Mouse (Mus musculus): Measurements from ENCODE around the gene Spryd4.
"Not testable (repeated sequence)": the region's sequence is repeated elsewhere in the genome, so short reads cannot be mapped to it uniquely, and the experiment has no call there.

Spryd4 gene

DNA sequence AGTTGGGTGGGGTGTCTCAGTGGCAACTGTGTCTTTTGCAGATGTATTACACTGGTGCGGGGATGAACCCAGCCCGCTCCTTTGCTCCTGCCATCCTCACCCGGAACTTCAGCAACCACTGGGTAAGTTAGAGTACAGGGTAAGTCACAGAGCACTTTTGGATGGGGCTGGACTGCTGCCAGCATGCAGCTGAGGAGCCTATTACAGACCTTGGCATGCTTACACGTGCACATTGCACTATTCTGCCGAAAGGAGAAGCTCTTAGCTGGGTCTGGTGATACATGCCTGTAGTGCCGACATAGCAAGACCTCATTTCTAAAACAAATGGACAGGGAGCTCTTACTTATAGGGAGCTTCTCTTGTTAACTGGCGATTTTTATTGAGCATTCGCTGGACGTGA, 16.0 kb upstream of the Spryd4 start:
- in situ Hi-C loops (cut with MboI; ENCODE audit: low sequenced_read_pairs): no loop called here

DNA sequence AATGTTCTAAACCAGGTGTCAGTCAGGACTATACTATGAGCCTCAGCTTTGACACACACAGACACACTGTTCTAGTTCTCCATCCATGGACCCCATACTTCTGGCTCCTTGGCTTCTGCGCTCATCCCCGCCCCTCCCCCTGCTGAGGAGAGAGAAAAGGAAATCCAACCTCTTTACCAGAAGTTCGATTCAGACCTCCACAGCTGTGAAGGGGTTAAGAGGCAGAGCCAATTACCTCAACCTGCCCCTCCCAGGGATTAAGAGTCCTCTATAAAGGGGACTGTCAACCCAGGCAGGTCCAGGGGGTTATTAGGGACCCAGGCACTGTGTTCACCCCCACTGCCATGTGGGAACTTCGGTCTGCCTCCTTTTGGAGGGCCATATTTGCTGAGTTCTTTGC, 13.9 kb upstream of the Spryd4 start, which contains the start of gene Mip:
Gene Mip, plus strand, starts transcription at position 301 of the 400 bp plus-strand sequence.
- in situ Hi-C loops (cut with MboI; ENCODE audit: low sequenced_read_pairs): no loop called here

DNA sequence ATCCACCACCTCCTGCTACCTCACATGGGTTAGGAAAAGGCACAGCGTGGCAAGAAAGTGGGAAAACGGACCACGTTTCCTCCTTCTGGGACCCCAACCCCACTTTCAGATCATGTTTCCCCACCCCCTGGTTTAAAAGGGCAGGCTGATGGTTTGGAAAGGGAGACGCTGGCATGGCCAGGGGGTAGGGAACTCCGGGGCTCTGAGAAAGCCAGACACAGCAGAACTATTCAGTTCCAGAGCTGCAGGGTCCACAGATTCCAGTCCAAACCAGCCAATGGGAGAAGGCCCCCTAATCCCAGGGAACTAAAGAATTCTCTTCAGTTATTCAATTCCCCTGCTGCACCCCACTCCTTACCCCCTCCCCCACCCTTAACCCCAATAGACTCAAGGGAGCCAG, 13.5 kb upstream of the Spryd4 start:
- in situ Hi-C loops (cut with MboI; ENCODE audit: low sequenced_read_pairs): no loop called here

DNA sequence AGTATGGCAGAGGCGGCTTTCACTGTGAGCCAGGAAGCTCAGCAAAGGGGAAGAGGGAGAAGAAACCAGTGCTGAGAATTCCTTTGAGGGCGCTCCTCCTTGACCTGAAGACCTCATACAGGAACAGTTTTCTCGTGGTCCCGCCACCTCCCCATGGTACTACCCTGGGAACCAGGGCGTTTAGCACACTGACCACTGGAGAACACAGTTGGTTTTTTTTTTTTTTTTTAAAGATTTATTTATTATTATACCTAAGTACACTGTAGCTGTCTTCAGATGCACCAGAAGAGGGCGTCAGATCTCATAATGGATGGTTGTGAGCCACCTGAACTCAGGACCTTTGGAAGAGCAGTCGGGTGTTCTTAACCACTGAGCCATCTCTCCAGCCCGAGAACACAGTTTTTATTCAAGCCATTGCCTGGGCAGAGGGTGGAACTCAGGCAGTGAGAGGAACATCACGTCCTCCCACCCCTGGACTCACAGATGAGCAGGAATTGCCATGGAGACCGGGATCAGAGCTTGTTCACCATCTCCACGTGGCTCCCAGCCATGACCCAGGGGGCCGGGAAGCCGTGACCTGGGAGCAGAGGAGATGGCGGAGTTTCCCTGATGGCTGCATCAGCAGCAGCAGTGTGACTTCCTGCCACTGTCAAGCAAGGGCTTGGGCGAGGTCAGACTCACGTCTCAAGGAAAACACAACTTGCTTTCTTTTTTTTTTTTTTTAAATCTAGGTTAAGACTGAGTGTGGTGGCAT, 10.1 kb upstream of the Spryd4 start:
- in situ Hi-C loops (cut with MboI; ENCODE audit: low sequenced_read_pairs): no loop called here

DNA sequence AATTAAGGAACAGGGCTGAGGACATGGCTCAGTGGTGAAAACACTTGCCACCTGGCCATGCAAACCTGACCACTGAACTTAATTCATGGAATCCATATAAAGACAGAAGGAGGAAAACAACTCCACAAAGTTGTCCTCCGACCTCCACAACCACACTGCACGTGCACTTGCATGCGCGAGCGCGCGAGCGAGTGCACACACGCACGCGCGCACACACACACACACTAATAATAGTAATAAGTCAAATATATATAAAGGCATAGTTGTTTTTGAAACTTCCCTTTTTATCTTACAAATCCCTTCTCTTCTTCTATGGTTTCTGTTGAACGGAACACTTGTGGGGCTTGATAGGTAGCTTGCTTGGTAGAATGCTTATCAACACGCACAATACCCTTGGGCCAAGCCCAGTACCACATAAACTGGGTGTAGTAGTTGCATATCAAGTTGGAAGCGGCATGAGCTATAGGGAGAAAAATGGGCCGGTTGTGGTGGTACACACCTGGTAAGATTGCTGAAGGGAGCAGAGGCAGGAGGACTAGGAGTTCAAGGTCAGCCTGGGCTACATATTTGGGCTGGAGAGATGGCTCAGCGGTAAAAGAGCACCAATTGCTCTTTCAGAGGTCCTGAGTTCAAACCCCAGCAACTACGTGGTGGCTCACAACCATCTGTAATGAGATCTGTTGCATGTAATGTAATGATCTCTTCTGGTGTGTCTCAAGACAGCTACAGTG, 6.9 kb upstream of the Spryd4 start:
- in situ Hi-C loops (cut with MboI; ENCODE audit: low sequenced_read_pairs): no loop called here

DNA sequence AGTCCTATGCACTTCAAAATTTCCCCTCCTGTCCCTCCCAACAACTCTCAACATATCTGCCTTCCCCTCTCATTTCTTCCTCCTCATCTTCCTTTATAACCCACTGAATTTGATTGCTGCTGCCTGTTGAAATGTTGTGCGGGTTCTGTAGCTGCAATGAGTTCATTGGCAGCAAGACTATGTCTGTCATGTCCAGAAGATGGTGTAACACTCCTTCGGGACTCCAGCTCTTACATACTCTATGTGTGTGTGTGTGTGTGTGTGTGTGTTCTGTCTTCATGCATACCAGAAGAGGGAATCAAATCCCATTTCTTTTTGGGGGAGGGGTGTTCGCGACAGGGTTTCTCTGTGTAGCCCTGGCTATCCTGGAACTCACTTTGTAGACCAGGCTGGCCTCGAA, 3.4 kb upstream of the Spryd4 start:
- in situ Hi-C loops (cut with MboI; ENCODE audit: low sequenced_read_pairs): no loop called here

DNA sequence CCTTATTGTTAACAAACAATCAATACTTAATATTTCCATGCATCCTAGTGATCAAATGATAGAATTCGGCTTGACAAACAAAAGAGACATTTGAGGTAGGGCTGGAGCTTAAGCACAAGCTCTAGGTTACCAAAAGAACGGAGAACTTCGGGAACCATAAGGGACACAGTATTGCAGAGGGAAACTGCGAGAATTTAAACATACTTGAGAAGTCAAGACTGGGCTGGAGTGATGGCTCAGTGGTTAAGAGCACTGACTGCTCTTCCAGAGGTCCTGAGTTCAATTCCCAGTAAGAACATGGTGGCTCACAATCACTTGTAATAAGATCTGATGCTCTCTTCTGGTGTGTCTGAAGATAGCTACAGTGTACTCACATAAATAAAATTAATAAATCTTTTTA, 2.5 kb upstream of the Spryd4 start:
- in situ Hi-C loops (cut with MboI; ENCODE audit: low sequenced_read_pairs): not testable (repeated sequence)

DNA sequence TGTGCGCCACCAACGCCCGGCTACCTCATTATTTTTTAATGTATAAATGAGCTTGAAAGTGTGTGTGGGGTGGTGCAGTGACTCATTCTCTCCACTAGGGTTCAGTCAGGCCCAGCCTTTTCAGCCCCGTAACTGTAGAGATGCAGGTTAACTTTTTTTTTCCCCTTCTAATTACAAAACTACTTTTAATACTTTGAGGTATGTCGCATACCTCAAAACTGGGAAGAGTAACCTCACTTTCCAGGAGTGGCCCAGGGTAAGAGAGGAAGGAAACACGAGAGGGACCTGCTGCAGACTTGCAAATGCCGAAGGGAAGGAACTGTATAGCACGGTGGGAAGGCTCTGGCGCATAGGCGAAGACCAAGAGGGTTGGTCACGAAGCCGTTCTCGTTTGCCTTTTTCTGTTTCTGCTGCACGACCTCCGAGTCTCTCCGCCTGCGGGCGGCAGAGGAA, 1.3 kb upstream of the Spryd4 start:
- in situ Hi-C loops (cut with MboI; ENCODE audit: low sequenced_read_pairs): no loop called here

DNA sequence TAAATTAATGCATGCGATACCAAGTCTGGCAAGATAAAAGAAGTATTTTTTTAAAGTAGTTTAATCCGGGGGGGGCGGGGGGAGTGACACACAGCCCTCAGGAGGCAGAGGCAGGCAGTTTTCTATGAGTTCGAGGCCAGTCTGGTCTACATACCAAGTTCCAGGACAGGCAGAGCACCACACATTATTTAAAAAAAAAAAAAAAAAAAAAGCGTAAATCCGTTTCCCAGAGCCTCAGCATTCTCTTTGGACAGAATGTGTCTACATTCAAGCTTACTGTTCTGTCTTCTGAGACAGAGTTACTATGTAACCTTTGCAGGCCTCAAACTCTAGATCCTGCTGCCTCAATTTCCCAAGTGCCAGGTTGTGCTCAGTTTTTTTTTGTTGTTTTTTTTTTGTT, 541 bp upstream of the Spryd4 start:
- in situ Hi-C loops (cut with MboI; ENCODE audit: low sequenced_read_pairs): no loop called here

DNA sequence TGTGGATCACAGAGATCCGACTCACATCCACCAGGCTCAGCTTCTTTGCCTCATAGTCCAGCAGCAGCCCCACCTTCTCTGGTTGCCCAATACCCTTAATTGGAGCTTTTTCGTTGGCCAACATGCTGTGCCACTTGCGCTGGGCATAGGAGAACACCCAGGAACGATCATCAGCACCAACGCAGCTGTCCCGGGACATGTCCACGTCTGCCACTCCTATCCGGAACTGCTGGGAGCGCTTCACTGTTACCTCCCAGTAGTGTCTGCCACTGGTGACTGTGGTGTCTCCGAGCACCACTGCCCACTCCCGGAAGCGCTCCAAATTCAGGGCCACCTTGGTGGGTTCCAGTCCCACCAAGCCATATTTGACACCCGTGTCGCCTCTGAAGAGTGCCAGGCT, 653 bp downstream of the Spryd4 start:
- in situ Hi-C loops (cut with MboI; ENCODE audit: low sequenced_read_pairs): no loop called here

DNA sequence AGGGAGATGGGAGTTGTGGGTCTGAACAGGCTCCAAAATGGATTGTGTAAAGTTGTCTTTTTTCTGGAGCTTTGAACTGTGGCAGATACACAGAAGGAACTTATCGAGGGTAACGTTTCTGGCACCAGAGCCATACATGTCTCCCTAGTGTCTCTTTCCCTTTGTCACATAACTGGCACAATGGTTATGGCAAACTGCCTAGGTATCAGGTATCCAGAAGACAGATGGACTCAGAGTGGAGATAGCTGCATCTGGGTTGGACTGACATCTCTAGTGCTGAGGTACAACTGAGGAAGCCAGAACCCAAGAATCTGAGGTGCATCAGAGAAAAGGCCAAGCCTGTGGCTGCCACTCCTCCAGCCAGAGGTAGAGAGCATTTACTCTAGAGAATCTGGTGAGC, 1.5 kb downstream of the Spryd4 start:
- in situ Hi-C loops (cut with MboI; ENCODE audit: low sequenced_read_pairs): no loop called here

DNA sequence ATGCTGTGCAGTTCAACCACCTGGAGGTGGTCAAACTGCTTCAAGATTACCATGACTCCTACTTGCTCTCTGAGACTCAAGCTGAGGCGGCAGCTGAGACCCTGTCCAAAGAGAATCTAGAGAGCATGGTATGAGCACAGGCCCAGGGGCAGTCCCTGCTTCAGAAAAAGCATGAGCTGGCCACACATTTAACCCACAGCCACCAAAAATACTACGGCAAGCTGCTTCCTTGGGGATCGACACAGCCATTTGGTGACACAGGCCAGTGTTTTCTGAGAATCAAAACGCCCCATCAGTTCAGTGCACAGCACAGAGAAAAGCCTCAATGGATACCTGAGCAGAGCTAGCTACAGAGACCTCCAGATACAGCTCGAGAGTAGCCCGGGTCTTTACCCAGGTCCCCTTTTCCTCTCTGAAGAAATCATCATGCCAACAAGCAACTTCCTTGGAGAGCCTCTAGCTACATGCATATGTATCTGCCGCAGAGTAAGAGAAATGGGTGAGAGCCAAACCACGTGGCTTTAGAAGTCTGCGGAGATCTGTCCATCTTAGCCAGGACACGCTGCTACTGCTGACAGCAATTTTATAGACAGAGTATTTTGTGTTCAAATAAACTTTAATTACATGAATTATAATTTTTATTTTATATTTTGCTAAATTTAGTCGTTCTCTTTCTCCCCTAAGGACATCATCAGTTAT, 2.1 kb downstream of the Spryd4 start:
- in situ Hi-C loops (cut with MboI; ENCODE audit: low sequenced_read_pairs): no loop called here

DNA sequence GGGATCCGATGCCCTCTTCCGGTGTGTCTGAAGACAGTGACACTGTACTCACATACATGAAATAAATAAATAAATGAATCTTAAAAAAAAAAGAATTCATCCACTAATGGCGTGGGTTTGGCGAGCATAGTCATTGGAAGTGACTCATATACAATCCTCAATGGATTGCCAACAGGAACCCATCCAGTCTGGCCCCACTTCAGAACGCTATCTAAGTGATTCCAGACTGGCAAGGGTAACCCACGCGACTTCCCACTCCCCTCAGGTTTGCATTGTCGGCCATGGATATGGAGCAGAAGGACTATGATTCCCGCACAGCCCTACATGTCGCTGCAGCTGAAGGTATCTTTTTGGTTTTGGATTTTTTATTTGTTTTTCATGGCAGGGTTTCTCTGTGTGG, 3.3 kb downstream of the Spryd4 start:
- in situ Hi-C loops (cut with MboI; ENCODE audit: low sequenced_read_pairs): no loop called here

DNA sequence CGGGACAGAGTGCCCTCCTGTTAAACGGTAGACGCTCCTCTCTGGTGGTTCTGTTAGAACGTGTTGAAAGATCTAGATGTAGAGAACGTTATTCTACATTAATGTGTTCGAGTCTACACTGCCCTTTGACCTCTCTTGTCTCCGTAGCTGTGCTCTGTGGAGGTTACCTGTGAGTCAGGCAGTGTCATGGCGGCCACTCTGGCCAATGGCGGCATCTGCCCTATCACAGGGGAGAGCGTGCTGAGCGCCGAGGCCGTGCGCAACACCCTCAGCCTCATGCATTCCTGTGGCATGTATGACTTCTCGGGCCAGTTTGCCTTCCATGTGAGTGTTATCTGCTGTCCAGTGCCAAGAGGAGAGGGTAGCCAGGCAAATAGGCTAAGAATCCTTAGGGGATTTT, 6.7 kb downstream of the Spryd4 start:
- in situ Hi-C loops (cut with MboI; ENCODE audit: low sequenced_read_pairs): no loop called here

DNA sequence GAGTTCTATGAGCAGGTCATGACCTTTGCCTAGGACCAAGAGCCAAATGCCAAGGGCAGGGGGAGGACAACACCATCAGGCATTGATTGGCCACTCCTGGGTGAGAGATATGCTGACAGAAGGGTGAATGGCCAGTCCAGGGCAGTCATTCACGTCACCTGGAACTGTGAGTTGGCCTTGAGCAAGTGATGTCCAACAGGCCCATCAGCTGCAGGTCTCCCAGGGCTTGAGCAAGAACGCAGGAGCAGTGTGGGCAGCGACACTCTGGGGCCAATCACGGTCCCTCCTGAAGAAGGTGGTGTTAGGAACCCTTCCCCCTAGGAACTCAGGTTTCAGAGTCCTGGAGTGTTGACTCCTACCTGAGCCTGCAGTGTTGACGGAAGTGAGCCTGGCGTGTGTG, 9.8 kb downstream of the Spryd4 start:
- in situ Hi-C loops (cut with MboI; ENCODE audit: low sequenced_read_pairs): no loop called here

DNA sequence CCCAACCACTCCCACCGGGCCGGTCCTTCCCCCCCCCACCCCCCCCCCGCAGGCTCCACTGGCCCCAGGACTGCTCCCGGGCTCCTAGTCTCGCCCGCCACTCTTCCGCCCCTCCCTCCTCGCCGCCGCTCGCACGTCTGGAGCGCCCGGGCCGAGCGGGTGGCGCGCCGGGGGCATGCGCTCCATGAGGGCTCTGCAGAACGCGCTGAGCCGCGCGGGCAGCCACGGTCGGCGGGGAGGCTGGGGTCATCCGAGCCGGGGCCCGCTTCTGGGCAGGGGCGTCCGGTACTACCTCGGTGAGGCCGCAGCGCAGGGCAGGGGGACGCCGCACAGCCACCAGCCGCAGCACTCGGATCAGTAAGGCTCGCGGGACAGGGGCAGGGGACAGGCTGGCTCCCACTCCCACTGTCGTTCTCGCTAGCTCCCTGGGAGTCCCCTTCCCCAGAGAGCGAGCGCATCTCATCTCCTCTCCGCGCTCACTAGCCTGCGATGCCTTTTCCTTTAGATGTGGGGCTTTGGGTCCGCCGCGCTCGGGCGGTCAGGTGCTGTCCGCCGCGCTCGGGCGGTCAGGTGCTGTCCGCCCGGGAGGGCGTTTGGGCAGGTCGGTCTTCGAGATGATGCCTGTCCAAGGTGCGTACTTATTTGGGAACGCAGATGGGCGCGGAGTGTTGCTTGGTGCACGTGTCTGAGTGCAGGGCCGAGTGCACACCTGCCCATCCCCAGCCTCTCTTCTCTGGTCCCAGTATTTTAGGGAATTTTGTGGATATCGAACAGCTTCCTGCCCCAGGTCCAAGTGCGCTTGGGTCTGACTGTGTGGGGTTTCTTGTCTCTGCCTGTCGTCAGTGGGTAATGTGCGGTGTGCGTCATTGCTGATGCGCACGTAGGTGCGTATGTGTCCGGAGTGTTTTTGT, 16.8 kb downstream of the Spryd4 start:
- in situ Hi-C loops (cut with MboI; ENCODE audit: low sequenced_read_pairs): loop anchor here (25.0 kb wide), 1 partner anchor 258 kb away; no protein-coding TSS in a partner anchor

DNA sequence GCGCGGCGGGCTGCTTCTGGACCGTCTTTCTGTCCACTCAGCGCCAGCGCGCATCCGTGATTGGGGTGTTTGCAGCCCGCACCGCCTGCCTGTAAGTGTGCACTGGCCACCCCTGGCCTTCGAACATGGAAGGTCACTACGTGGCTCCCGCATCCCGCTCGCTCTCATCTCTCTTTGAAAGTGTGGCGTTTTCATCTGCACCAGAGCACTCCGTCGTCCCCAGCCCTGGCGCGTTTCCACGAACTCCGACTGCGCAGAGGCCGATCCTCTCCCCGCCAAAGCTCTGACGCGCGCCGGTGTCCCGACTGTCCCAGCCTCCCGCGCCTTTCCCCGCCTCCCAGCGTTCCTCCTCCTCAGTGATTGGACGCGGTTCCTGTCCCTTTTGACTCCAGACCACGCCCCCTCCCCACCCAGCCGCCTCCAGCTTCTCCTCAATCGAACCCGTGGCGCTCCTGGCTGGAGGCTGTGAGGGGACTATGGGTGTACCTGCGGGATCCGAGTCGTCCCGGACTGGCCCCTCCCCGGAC, 17.5 kb downstream of the Spryd4 start, which contains the start of gene Gls2:
Gene Gls2, plus strand, starts transcription at position 434 of the 527 bp plus-strand sequence.
- in situ Hi-C loops (cut with MboI; ENCODE audit: low sequenced_read_pairs): loop anchor here (25.0 kb wide), 1 partner anchor 257 kb away; no protein-coding TSS in a partner anchor

DNA sequence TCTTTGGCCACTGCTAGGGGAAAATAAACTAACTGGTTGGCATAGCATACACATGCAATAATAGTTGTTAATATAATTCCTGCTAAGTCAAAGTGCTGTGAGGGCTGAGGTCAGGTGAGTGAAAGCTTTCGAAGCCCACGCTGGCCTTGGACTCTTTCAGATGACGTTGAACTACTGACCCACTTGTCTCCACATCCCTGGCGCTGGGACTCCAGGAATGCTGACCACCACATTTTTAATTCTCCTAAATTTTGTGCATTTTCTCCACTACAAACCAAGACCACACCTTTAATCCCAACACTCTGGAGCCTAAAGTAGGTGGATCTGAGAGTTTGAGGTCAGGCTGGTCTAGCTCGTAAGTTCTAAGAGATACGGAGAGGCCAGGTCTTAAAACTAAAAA, 18.5 kb downstream of the Spryd4 start:
- in situ Hi-C loops (cut with MboI; ENCODE audit: low sequenced_read_pairs): loop anchor here (25.0 kb wide), 1 partner anchor 256 kb away; no protein-coding TSS in a partner anchor

DNA sequence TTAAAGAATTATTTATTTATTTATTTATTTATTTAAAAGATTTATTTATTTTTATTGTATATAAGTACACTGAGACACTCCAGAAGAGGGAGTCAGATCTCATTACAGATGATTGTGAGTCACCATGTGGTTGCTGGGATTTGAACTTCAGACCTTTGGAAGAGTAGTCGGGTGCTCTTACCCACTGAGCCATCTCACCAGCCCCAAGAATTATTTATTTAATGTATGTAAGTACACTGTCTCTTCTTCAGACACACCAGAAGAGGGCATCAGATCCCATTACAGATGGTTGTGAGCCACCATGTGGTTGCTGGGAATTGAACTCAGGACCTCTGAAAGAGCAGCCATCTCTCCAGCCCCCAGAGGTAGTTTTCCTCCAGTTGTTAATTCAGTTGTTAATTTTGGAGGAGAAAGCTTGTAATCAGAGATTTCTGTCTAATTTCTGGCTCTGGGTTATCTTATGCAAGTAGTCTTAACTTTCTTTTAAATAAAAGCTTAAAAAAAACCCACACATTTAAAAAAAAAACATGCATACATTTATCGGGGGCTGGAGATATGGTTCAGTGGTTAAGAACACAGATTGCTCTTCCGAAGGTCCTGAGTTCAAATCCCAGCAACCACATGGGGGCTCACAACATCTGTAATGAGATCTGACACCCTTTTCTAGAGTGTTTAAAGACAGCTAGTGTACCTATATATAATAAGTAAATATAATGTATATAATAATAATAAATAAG, 19.4 kb downstream of the Spryd4 start:
- in situ Hi-C loops (cut with MboI; ENCODE audit: low sequenced_read_pairs): loop anchor here (25.0 kb wide), 1 partner anchor 255 kb away; no protein-coding TSS in a partner anchor
